Mouse (Mus musculus): ENCODE results near the gene Chst5.

The Chst5 gene

GRCm38 (mm10) chr8:111929648-111930344 is 19.5 kb upstream of the Chst5 start:
- CTCF ChIA-PET: no interaction called here

GRCm38 (mm10) chr8:111924976-111925375 is 14.7 kb upstream of the Chst5 start:
- CTCF ChIA-PET: no interaction called here

GRCm38 (mm10) chr8:111923383-111923804 is 13.1 kb upstream of the Chst5 start:
- CTCF ChIA-PET: no interaction called here

- CTCF ChIA-PET: no interaction called here
Observed at GRCm38 (mm10) chr8:111920971-111921370, 10.7 kb upstream of the Chst5 start.

- CTCF ChIA-PET: interaction anchor here (0.7 kb wide), 1 partner anchor 48 kb away, joined by 4 read pairs; no protein-coding TSS in a partner anchor
Observed at GRCm38 (mm10) chr8:111919663-111920062, 9.4 kb upstream of the Chst5 start.

- CTCF ChIA-PET: no interaction called here
Observed at GRCm38 (mm10) chr8:111912860-111913432, 2.7 kb upstream of the Chst5 start.

GRCm38 (mm10) chr8:111911572-111911971 is 1.3 kb upstream of the Chst5 start:
- CTCF ChIA-PET: no interaction called here

- CTCF ChIA-PET: no interaction called here
Observed at GRCm38 (mm10) chr8:111905500-111906121, 4.6 kb downstream of the Chst5 start.

- CTCF ChIA-PET: no interaction called here
Observed at GRCm38 (mm10) chr8:111902080-111902479, 8.2 kb downstream of the Chst5 start.

- CTCF ChIA-PET: no interaction called here
Observed at GRCm38 (mm10) chr8:111898586-111898985, 11.7 kb downstream of the Chst5 start.

- CTCF ChIA-PET: no interaction called here
Observed at GRCm38 (mm10) chr8:111894955-111895354, 15.3 kb downstream of the Chst5 start.

- CTCF ChIA-PET: no interaction called here
Observed at GRCm38 (mm10) chr8:111892615-111893014, 17.6 kb downstream of the Chst5 start.

- CTCF ChIA-PET: no interaction called here
Observed at GRCm38 (mm10) chr8:111891983-111892382, 18.3 kb downstream of the Chst5 start.

GRCm38 (mm10) chr8:111890911-111891303 is 19.3 kb downstream of the Chst5 start:
- CTCF ChIA-PET: no interaction called here

GRCm38 (mm10) chr8:111889931-111890910 is 20.0 kb downstream of the Chst5 start:
- CTCF ChIA-PET: no interaction called here

GRCm38 (mm10) chr8:111888091-111888650 is 22.1 kb downstream of the Chst5 start:
- CTCF ChIA-PET: no interaction called here

GRCm38 (mm10) chr8:111887479-111887878 is 22.8 kb downstream of the Chst5 start:
- CTCF ChIA-PET: interaction anchor here (0.8 kb wide), 1 partner anchor 131 kb away, joined by 3 read pairs; no protein-coding TSS in a partner anchor

GRCm38 (mm10) chr8:111883615-111884014 is 26.6 kb downstream of the Chst5 start:
- CTCF ChIA-PET: no interaction called here

GRCm38 (mm10) chr8:111881591-111881990 is 28.7 kb downstream of the Chst5 start:
- CTCF ChIA-PET: interaction anchor here (0.7 to 0.8 kb wide), 4 partner anchors 53 to 109 kb away, joined by 3 to 6 read pairs (median 4); partner anchors contain the start of gene Tmem231

GRCm38 (mm10) chr8:111877711-111878110 is 32.5 kb downstream of the Chst5 start:
- CTCF ChIA-PET: interaction anchor here (0.8 to 1.1 kb wide), 3 partner anchors 24 to 114 kb away, joined by 3 read pairs; partner anchors contain the start of genes Adat1 and Cfdp1

GRCm38 (mm10) chr8:111876355-111876948 is 33.8 kb downstream of the Chst5 start, which contains the start of gene Tmem170:
Gene Tmem170 (minus strand): TSS chr8:111876750.
- CTCF ChIA-PET: interaction anchor here (1.1 to 1.6 kb wide), 2 partner anchors 22 to 112 kb away, joined by 3 to 5 read pairs; partner anchors contain the start of gene Cfdp1
